Mouse (Mus musculus): ENCODE measurements around the gene Lypd6b. TPM values are rescaled to one million over a fixed set of nuclear protein-coding genes. Genes with fewer than 3 reads are reported as not detected.
A peak's percentile ranks its signal among the peaks of the same experiment; 100 is the strongest.

The Lypd6b gene
- total RNA-seq, 2 experiments from 2014 or later: 0.12 to 0.27 TPM

- ATAC-seq (replicated peaks; ENCODE audit: poor library complexity): peak; percentile 58
Observed at GRCm38 (mm10) chr2:49861658-49862057, 74.2 kb downstream of the Lypd6b start.

DNA sequence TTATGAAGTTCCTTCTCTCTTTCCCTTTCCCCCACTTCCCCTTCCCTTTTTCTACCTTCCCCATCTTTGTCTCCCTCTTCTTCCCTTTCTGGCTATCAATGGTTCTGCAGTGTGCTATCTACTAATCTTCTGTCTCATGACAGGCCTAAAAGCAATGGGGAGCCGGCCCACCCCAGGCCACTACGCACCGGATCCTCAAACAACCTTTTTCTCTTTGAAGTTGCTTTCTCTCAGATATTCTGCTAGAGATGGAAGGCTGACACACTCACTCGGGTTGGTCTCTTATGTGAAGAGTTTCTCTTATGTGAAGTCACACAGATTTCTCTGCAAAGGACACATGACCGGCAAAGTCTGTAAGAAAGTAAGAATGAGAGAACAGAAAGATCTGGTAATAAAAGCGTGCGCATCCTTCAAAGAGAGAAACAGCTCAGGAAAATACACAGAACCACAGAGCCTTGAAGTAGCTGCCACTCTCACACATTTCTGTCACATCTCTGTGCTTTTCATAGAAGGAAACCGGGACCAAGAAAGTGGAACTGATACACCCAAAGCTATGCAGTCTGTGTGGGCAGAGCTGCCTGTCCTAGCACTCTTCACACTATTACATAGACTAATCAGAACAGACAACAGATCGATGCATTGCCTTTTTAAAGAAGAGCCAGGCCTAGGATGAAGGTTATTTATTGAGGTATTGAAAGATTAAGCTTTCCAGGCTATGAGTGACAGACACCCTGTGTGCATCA is 80.8 kb downstream of the Lypd6b start:
- no peak for ATAC-seq (replicated peaks; ENCODE audit: poor library complexity)

GRCm38 (mm10) chr2:49869044-49869443 is 81.6 kb downstream of the Lypd6b start:
- no peak for ATAC-seq (replicated peaks; ENCODE audit: poor library complexity)

- ATAC-seq (replicated peaks; ENCODE audit: poor library complexity): peak; percentile 83
Observed at GRCm38 (mm10) chr2:49869782-49870514, 82.5 kb downstream of the Lypd6b start.

DNA sequence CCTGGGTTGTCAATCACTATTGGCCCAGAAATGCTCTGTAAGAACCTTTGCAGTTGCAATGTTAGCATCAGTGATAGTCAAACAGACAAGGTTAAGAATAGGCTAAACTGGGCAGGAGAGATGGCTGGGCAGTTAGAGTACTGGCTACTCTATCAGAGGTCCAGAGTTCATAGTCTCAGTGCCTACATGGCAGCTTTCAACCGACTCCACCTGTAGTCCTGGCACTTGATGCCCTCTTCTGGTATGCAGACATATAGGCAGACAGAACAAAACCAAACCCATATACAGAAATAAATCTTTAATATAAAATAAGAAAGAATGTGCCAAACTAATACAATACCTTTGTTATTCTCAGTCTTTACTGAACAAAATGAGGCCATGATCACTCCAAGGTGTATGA is 83.5 kb downstream of the Lypd6b start:
- ATAC-seq (replicated peaks; ENCODE audit: poor library complexity): no peak

DNA sequence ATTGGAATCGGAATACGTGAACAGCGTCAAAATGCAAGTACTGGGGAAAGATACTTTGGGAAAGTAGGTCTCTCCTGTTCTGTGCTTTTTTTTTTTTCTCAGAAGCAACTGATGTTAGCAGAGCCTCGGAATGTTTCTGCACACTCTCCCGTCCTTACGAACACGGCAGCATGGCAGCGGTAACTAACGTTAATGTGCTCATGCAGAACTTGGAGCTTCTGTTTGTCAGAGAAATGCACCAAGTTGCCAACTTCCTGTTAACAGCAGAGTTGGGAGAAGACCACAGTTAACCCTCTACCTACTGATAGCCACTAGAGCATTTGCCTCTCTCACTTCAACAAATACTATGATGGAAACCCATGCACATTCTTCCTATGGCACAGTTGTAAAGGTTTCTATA is 93.0 kb downstream of the Lypd6b start:
- peak; percentile 67 for ATAC-seq (replicated peaks; ENCODE audit: poor library complexity)

DNA sequence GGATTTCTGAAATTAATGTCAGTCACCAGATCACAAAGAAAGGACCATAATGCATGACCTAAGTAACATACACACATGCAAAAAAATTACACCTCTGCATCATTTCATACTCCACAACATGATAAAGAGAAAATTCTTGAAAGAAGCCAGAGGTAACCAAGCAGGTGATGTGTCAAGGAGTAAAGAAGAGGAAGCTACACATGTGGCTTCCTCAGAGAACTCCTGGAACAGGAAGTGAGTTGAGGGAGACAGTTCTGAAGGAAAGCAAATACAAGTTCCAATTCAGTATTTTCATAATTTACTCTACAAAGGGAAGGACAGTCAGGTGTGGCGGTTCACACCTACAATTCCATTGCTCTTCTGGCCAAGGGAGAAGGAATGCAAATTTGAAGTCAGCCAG is 93.5 kb downstream of the Lypd6b start:
- peak; percentile 61 for ATAC-seq (replicated peaks; ENCODE audit: poor library complexity)

DNA sequence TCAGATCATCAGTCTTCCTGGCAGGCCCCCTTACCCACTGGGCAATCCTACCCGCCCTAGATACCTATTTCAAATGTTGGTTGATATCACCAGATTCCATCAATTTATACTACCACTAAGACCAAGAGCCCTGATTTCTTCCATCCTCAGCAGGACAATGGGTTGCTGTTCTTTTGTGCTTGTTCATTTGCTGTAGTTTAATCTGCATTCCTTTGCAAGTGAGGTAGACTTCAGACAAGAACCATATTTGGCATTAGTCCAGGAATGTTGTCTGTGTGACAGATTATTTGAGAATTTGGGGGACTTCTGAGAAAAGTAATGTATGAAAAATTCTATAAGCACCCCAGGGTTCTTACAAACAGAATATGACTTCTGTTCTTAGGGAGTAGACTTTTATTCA is 95.0 kb downstream of the Lypd6b start:
- no peak for ATAC-seq (replicated peaks; ENCODE audit: poor library complexity)

DNA sequence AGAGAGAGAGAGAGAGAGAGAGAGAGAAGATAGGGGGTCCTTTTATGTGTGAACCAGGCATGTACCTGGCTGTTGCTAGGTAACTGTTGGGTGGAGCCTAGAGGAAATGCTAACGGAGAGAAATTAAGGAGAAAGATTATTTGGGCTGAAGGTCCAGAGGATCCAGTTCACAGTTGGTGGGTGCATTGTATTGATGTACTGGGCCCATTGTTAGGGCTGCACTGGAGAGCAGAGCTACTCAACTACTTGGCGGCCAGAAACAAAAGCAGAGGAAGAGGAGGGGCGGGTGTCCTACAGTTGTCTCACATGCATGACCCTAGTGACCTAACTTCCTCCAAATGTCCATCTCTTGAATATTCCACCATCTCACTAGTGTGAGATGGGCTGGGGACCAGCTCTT is 96.5 kb downstream of the Lypd6b start:
- no peak for ATAC-seq (replicated peaks; ENCODE audit: poor library complexity)

- ATAC-seq (replicated peaks; ENCODE audit: poor library complexity): peak; percentile 69
Observed at GRCm38 (mm10) chr2:49886209-49886608, 98.7 kb downstream of the Lypd6b start.

DNA sequence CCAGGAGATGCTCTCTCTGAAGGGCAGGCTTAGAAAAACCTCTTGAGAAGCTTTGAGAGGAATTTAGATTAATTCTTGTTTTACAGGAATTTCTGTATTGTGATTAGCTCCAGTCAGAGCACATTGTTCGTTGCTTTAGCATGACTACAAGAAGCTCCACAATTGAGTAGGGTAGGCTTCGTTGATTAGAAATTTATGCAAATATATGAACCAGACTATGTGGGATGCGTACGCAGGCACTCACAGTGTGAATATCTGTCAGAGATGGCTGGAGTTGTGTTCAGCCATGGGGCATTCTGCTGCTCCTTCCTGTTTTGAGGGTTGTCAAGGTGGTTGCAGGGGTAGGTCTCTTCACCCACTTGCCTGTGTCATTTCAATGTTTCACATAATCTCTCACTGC is 100.9 kb downstream of the Lypd6b start:
- ATAC-seq (replicated peaks; ENCODE audit: poor library complexity): no peak

GRCm38 (mm10) chr2:49890727-49891126 is 103.2 kb downstream of the Lypd6b start:
- ATAC-seq (replicated peaks; ENCODE audit: poor library complexity): no peak

GRCm38 (mm10) chr2:49909838-49910407 is 122.4 kb downstream of the Lypd6b start:
- ATAC-seq (replicated peaks; ENCODE audit: poor library complexity): no peak

GRCm38 (mm10) chr2:49911296-49912034 is 124.0 kb downstream of the Lypd6b start:
- no peak for ATAC-seq (replicated peaks; ENCODE audit: poor library complexity)

GRCm38 (mm10) chr2:49912261-49912895 is 124.9 kb downstream of the Lypd6b start:
- no peak for ATAC-seq (replicated peaks; ENCODE audit: poor library complexity)

DNA sequence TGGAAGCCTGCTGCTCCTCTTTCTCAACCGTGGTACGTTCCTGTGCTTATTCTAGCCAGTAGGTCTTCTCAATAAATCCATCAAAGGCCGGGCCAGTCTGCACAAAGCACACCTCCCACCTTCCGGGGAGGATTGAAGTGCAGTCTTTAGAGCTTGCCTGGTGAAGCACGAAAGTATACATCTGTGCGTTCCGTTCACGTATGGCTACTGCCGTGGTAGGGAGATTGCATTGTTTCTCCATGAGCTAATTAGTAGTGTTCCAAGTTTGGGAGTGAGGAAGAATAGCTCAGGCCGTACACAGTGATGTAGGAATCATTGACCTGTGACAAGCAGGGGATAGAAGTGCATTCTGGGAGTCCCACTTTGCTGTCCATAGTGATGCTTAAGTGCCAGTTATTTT is 130.0 kb downstream of the Lypd6b start:
- ATAC-seq (replicated peaks; ENCODE audit: poor library complexity): no peak

GRCm38 (mm10) chr2:49918132-49918531 is 130.6 kb downstream of the Lypd6b start:
- no peak for ATAC-seq (replicated peaks; ENCODE audit: poor library complexity)

- no peak for ATAC-seq (replicated peaks; ENCODE audit: poor library complexity)
Observed at GRCm38 (mm10) chr2:49918692-49919091, 131.2 kb downstream of the Lypd6b start.

DNA sequence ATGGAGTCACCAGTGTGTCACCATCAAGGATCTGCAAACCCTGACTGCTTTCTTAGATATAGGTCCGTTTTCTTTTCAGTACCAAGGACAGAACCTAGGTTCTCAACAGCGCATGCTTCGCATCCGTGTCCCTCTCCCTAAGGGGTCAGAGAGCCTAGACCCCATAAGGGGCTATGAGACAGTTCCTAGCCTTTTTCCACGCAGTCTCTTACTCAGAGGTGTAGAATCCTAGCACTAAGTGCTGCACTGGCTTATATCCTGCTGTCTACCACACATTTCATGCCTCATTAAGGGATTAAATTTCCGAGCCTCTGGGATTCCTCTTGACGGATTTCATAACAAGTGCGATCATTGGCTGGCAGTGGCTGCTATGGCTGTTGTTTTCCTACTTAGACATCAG is 134.5 kb downstream of the Lypd6b start:
- ATAC-seq (replicated peaks; ENCODE audit: poor library complexity): no peak

DNA sequence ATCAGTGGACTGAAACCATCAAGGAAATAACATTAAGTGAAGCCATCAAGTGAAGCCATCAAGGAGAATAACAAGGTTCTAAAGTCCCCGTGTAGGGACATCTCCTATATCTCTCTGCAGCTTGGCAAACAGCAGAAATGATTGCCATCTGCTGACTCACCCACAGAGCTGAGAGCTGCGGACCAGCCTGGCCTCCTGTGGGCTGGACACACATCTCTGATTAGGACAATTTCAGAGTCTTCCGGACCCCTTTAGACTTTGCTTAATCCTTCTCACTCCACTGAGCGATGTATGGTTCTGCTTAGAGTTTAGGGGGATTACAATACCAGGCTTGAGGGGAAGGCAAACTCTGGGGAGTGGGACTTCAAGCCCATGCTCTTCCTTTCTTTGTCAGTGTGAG is 135.3 kb downstream of the Lypd6b start:
- ATAC-seq (replicated peaks; ENCODE audit: poor library complexity): 0 out of 2 replicates have a peak, but pooled peaks have one; percentile 26

DNA sequence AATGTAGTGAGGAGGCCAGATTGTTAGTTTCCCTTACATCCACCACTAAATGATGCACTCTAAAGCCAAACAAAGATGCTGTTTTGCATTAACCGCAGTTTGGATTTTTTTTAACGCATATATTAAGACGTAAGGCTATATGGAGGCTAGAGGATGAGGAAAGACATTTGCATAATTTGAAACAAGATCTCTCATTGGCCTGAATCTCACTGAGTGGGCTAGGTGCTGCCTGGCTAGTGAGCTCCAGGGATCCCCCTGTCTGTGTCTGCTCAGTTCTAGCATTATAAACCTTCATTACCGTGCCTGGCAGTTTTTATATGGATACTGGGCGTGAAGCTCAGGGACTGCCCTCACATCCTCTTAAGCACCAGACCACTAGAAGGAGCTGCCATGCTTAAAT is 138.7 kb downstream of the Lypd6b start:
- no peak for ATAC-seq (replicated peaks; ENCODE audit: poor library complexity)

Data from megakaryocyte progenitor cell, adult 5-6 weeks (primary cell).